Mouse (Mus musculus): ENCODE results near the gene Wdr5. TPM values are rescaled to one million over a fixed set of nuclear protein-coding genes. Genes with fewer than 3 reads are reported as not detected.

The Wdr5 gene
- polyA plus RNA-seq, 1 experiment from 2014 or later = 46.6 TPM

GRCm38 (mm10) chr2:27561829-27562228 lies 46.9 kb downstream of the Wdr5 start:
- Histone ChIP-seq H3K27ac (no peak overlapping the region), H3K4me3 (replicated peaks) (no peak overlapping the region), H3K36me3 (no peaks in the 10 kb centered on the region), H3K4me2 (replicated peaks) (no peak overlapping the region), H3K27me3 (no peaks in the 10 kb centered on the region), H3K9ac (replicated peaks) (no peak overlapping the region), H3K4me1 (replicated peaks) (0 out of 2 replicates have a peak, but pooled peaks cover 8% of the 10 kb centered on the region), H3K9me3 (no peaks in the 10 kb centered on the region)
- ATAC-seq = no peak
- 95% methylated on average over 3 of the region's 3 CpGs for whole genome bisulfite sequencing

- ATAC-seq = no peak
- no peak overlapping the region for H3K27ac ChIP-seq
- peaks cover 9% of the 10 kb centered on the region; the same call in 1 of the 2 replicates for H3K27me3 ChIP-seq
- no peak overlapping the region for H3K9ac ChIP-seq (replicated peaks)
- 83% methylated on average over 9 of the region's 9 CpGs for WGBS
- no peak overlapping the region for H3K4me3 ChIP-seq (replicated peaks)
- H3K9me3 ChIP-seq = no peaks in the 10 kb centered on the region
- H3K4me1 ChIP-seq (replicated peaks) = 0 out of 2 replicates have a peak, but pooled peaks cover 8% of the 10 kb centered on the region
- no peaks in the 10 kb centered on the region for H3K36me3 ChIP-seq
- H3K4me2 ChIP-seq (replicated peaks) = no peak overlapping the region
Measured at GRCm38 (mm10) chr2:27563641-27564148, 48.7 kb downstream of the Wdr5 start.

GRCm38 (mm10) chr2:27564694-27565093 lies 49.7 kb downstream of the Wdr5 start:
- H3K9ac ChIP-seq (replicated peaks) = no peak overlapping the region
- no peak overlapping the region for H3K4me3 ChIP-seq (replicated peaks)
- no peaks in the 10 kb centered on the region for H3K9me3 ChIP-seq
- no peaks in the 10 kb centered on the region for H3K36me3 ChIP-seq
- H3K4me1 ChIP-seq (replicated peaks) = 0 out of 2 replicates have a peak, but pooled peaks cover 8% of the 10 kb centered on the region
- peaks cover 11% of the 10 kb centered on the region; the same call in 1 of the 2 replicates for H3K27me3 ChIP-seq
- ATAC-seq = no peak
- H3K27ac ChIP-seq = no peak overlapping the region
- WGBS = 90% methylated on average over 4 of the region's 4 CpGs
- no peak overlapping the region for H3K4me2 ChIP-seq (replicated peaks)

GRCm38 (mm10) chr2:27565316-27566103 lies 50.6 kb downstream of the Wdr5 start:
- Histone ChIP-seq H3K9ac (replicated peaks) (no peak overlapping the region), H3K27me3 (peaks cover 11% of the 10 kb centered on the region; the same call in 1 of the 2 replicates)
- 68% methylated on average over 12 of the region's 12 CpGs for WGBS

GRCm38 (mm10) chr2:27570856-27571255 lies 55.9 kb downstream of the Wdr5 start:
- no peak overlapping the region for H3K9ac ChIP-seq (replicated peaks)
- no peaks in the 10 kb centered on the region for H3K36me3 ChIP-seq
- peaks cover 22% of the 10 kb centered on the region for H3K27me3 ChIP-seq
- no peak overlapping the region for H3K27ac ChIP-seq
- no peak overlapping the region for H3K4me3 ChIP-seq (replicated peaks)
- no peak overlapping the region for H3K4me2 ChIP-seq (replicated peaks)
- 75% methylated on average over 5 of the region's 5 CpGs for WGBS
- ATAC-seq = no peak
- H3K9me3 ChIP-seq = no peaks in the 10 kb centered on the region
- peaks cover 21% of the 10 kb centered on the region for H3K4me1 ChIP-seq (replicated peaks)

More at GRCm38 (mm10) chr2:27565316-27566103, 50.6 kb downstream of the Wdr5 start:
- no peak for ATAC-seq
- no peaks in the 10 kb centered on the region for H3K9me3 ChIP-seq
- H3K27ac ChIP-seq = no peak overlapping the region
- H3K4me2 ChIP-seq (replicated peaks) = no peak overlapping the region
- H3K36me3 ChIP-seq = no peaks in the 10 kb centered on the region
- H3K4me3 ChIP-seq (replicated peaks) = no peak overlapping the region
- 0 out of 2 replicates have a peak, but pooled peaks cover 8% of the 10 kb centered on the region for H3K4me1 ChIP-seq (replicated peaks)

- no peak overlapping the region for H3K4me3 ChIP-seq (replicated peaks)
- H3K9me3 ChIP-seq = no peaks in the 10 kb centered on the region
- H3K4me2 ChIP-seq (replicated peaks) = peak overlapping the region; percentile 30
- H3K36me3 ChIP-seq = no peaks in the 10 kb centered on the region
- H3K4me1 ChIP-seq (replicated peaks) = peaks cover 21% of the 10 kb centered on the region
- no peak overlapping the region for H3K9ac ChIP-seq (replicated peaks)
- peak overlapping the region; percentile 76 for H3K27ac ChIP-seq
- peak; percentile 43 for ATAC-seq
- H3K27me3 ChIP-seq = peaks cover 27% of the 10 kb centered on the region
- WGBS = 55% methylated on average over 8 of the region's 8 CpGs
Measured at GRCm38 (mm10) chr2:27572261-27572793, 57.4 kb downstream of the Wdr5 start.

GRCm38 (mm10) chr2:27572928-27573627 lies 58.1 kb downstream of the Wdr5 start:
- Histone ChIP-seq H3K4me3 (replicated peaks) (no peak overlapping the region), H3K9me3 (no peaks in the 10 kb centered on the region), H3K9ac (replicated peaks) (no peak overlapping the region), H3K4me1 (replicated peaks) (peaks cover 21% of the 10 kb centered on the region), H3K27me3 (peaks cover 22% of the 10 kb centered on the region), H3K27ac (peak overlapping the region; percentile 76), H3K36me3 (no peaks in the 10 kb centered on the region), H3K4me2 (replicated peaks) (peak overlapping the region; percentile 30)
- WGBS = 30% methylated on average over 18 of the region's 18 CpGs
- peak; percentile 90 for ATAC-seq

- H3K4me3 ChIP-seq (replicated peaks) = no peak overlapping the region
- H3K36me3 ChIP-seq = no peaks in the 10 kb centered on the region
- H3K27me3 ChIP-seq = peaks cover 22% of the 10 kb centered on the region
- peak overlapping the region; percentile 76 for H3K27ac ChIP-seq
- H3K9ac ChIP-seq (replicated peaks) = no peak overlapping the region
- peaks cover 21% of the 10 kb centered on the region for H3K4me1 ChIP-seq (replicated peaks)
- H3K9me3 ChIP-seq = no peaks in the 10 kb centered on the region
- H3K4me2 ChIP-seq (replicated peaks) = peak overlapping the region; percentile 30
- peak; percentile 64; the same call in 1 of the 2 replicates for ATAC-seq
- 78% methylated on average over 8 of the region's 8 CpGs for WGBS
Measured at GRCm38 (mm10) chr2:27573628-27573966, 58.6 kb downstream of the Wdr5 start.

- Histone ChIP-seq H3K4me3 (replicated peaks) (no peak overlapping the region), H3K9ac (replicated peaks) (no peak overlapping the region), H3K27ac (no peak overlapping the region), H3K27me3 (peaks cover 16% of the 10 kb centered on the region; the same call in 1 of the 2 replicates), H3K36me3 (no peaks in the 10 kb centered on the region), H3K9me3 (no peaks in the 10 kb centered on the region), H3K4me1 (replicated peaks) (peaks cover 21% of the 10 kb centered on the region), H3K4me2 (replicated peaks) (no peak overlapping the region)
- no peak for ATAC-seq
- 87% methylated on average over 4 of the region's 4 CpGs for WGBS
Measured at GRCm38 (mm10) chr2:27576416-27576815, 61.5 kb downstream of the Wdr5 start.

- H3K9me3 ChIP-seq = no peaks in the 10 kb centered on the region
- H3K4me3 ChIP-seq (replicated peaks) = no peak overlapping the region
- ATAC-seq = no peak
- H3K4me1 ChIP-seq (replicated peaks) = peaks cover 3% of the 10 kb centered on the region
- 86% methylated on average over 4 of the region's 4 CpGs for WGBS
- H3K9ac ChIP-seq (replicated peaks) = no peak overlapping the region
- H3K4me2 ChIP-seq (replicated peaks) = no peak overlapping the region
- H3K27me3 ChIP-seq = peaks cover 16% of the 10 kb centered on the region; the same call in 1 of the 2 replicates
- no peak overlapping the region for H3K27ac ChIP-seq
- H3K36me3 ChIP-seq = no peaks in the 10 kb centered on the region
Measured at GRCm38 (mm10) chr2:27578552-27578951, 63.6 kb downstream of the Wdr5 start.

GRCm38 (mm10) chr2:27582112-27582511 lies 67.2 kb downstream of the Wdr5 start:
- no peak overlapping the region for H3K9ac ChIP-seq (replicated peaks)
- WGBS = 70% methylated on average over 11 of the region's 11 CpGs
- no peak overlapping the region for H3K4me3 ChIP-seq (replicated peaks)
- no peaks in the 10 kb centered on the region for H3K36me3 ChIP-seq
- H3K27ac ChIP-seq = no peak overlapping the region
- H3K4me1 ChIP-seq (replicated peaks) = no peaks in the 10 kb centered on the region
- no peaks in the 10 kb centered on the region for H3K9me3 ChIP-seq
- H3K4me2 ChIP-seq (replicated peaks) = no peak overlapping the region
- ATAC-seq = no peak
- no peaks in the 10 kb centered on the region for H3K27me3 ChIP-seq

GRCm38 (mm10) chr2:27583019-27583418 lies 68.1 kb downstream of the Wdr5 start:
- WGBS = 91% methylated on average over 2 of the region's 2 CpGs
- no peak overlapping the region for H3K4me3 ChIP-seq (replicated peaks)
- no peak for ATAC-seq
- no peak overlapping the region for H3K4me2 ChIP-seq (replicated peaks)
- no peaks in the 10 kb centered on the region for H3K36me3 ChIP-seq
- H3K27ac ChIP-seq = no peak overlapping the region
- H3K9me3 ChIP-seq = no peaks in the 10 kb centered on the region
- no peaks in the 10 kb centered on the region for H3K4me1 ChIP-seq (replicated peaks)
- no peak overlapping the region for H3K9ac ChIP-seq (replicated peaks)
- no peaks in the 10 kb centered on the region for H3K27me3 ChIP-seq
